Mouse (Mus musculus) forebrain, embryonic 14.5 days (tissue): ENCODE measurements around the gene Uap1. TPM values are rescaled to one million over a fixed set of nuclear protein-coding genes. Genes with fewer than 3 reads are reported as not detected.

Experiments used
- ATAC-seq: fragments of 200-750 bp; cut with Nextera tagmentation; 2 replicates; pipeline ENCODE4 v1.8.0; 2017; ENCODE audit warnings: mild to moderate bottlenecking, moderate library complexity
- DNase-seq: peaks from one replicate; pipeline ENCODE4 v3.0.0-alpha.2; 2015; ENCODE audit warnings: low spot score
- H3K27ac ChIP-seq: fragments of 300-500 bp; sonication (generic); 2 replicates; pipeline ENCODE4 v1.5.1; 2014; ENCODE audit warnings: low read depth, mild to moderate bottlenecking, control low read depth, low read length, moderate library complexity
- H3K27me3 ChIP-seq: fragments of 300-500 bp; sonication (generic); replicated peaks from 2 replicates; pipeline ENCODE4 v1.6.1; 2014; ENCODE audit warnings: low read length, control low read depth, mixed read lengths; ENCODE audit not compliant: control insufficient read depth, insufficient read depth
- H3K36me3 ChIP-seq: fragments of 300-500 bp; sonication (generic); 2 replicates; pipeline ENCODE4 v1.6.1; 2014; ENCODE audit warnings: low read length, control low read depth; ENCODE audit not compliant: control insufficient read depth, insufficient read depth
- H3K4me1 ChIP-seq: fragments of 300-500 bp; sonication (generic); 2 replicates; pipeline ENCODE4 v1.6.1; 2014; ENCODE audit warnings: antibody characterized with exemption, low read length, control low read depth; ENCODE audit not compliant: control insufficient read depth, insufficient read depth
- H3K4me2 ChIP-seq: fragments of 300-500 bp; sonication (generic); 2 replicates; pipeline ENCODE4 v1.6.1; 2014; ENCODE audit warnings: mild to moderate bottlenecking, control low read depth, low read length
- H3K4me3 ChIP-seq: fragments of 300-500 bp; sonication (generic); 2 replicates; pipeline ENCODE4 v1.5.1; 2014; ENCODE audit warnings: low read depth, low read length, control low read depth
- H3K9ac ChIP-seq: fragments of 300-500 bp; sonication (generic); 2 replicates; pipeline ENCODE4 v1.6.1; 2014; ENCODE audit warnings: mild to moderate bottlenecking, low read length, control low read depth, moderate library complexity
- H3K9me3 ChIP-seq: fragments of 300-500 bp; sonication (generic); replicated peaks from 2 replicates; pipeline ENCODE4 v1.6.1; 2016; ENCODE audit warnings: low read length, control low read depth, mixed read lengths; ENCODE audit not compliant: control insufficient read depth
- WGBS: fragments of 180-500 bp; shearing (Covaris S2); extraction: QIAGEN DNeasy Blood & Tissue Kit; methylation state at CpG from one replicate; pipeline ENCODE4 v1.1.7; 2014; 5-methylcytosine and 5-hydroxymethylcytosine counted together
- polyA plus RNA-seq: library from polyadenylated mRNA; unstranded; fragments of >200 nt; fragmentation: Nextera tagmentation; extraction: Ambion mirVana; gene quantifications from 2 replicates; pipeline ENCODE4 v1.2.1, GENCODE M21; 2014

Uap1 gene
- polyA plus RNA-seq, 1 experiment from 2014 or later = 57.9 TPM

- Histone ChIP-seq H3K27me3 (no peaks in the 10 kb centered on the region), H3K4me2 (no peak overlapping the region), H3K27ac (no peak overlapping the region), H3K4me1 (peaks cover 7% of the 10 kb centered on the region), H3K9me3 (no peaks in the 10 kb centered on the region), H3K9ac (no peak overlapping the region), H3K36me3 (no peaks in the 10 kb centered on the region), H3K4me3 (no peak overlapping the region)
- DNase-seq = no peak
- WGBS = 87% methylated on average over 8 of the region's 8 CpGs
- no peak for ATAC-seq
These were observed 2.0 kb upstream of the Uap1 start for GRCm38 (mm10) chr1:170176661-170177239.

- no peak overlapping the region for H3K9ac ChIP-seq
- no peak overlapping the region; the same call in 1 of the 2 replicates for H3K4me2 ChIP-seq
- H3K9me3 ChIP-seq = no peaks in the 10 kb centered on the region
- ATAC-seq (no peak), DNase-seq (no peak)
- no peaks in the 10 kb centered on the region for H3K27me3 ChIP-seq
- 58% methylated on average over 6 of the region's 6 CpGs for WGBS
- H3K4me3 ChIP-seq = no peak overlapping the region
- H3K4me1 ChIP-seq = peaks cover 7% of the 10 kb centered on the region
- no peaks in the 10 kb centered on the region for H3K36me3 ChIP-seq
- H3K27ac ChIP-seq = no peak overlapping the region
These were observed 1.1 kb upstream of the Uap1 start for GRCm38 (mm10) chr1:170175848-170176247.

DNA sequence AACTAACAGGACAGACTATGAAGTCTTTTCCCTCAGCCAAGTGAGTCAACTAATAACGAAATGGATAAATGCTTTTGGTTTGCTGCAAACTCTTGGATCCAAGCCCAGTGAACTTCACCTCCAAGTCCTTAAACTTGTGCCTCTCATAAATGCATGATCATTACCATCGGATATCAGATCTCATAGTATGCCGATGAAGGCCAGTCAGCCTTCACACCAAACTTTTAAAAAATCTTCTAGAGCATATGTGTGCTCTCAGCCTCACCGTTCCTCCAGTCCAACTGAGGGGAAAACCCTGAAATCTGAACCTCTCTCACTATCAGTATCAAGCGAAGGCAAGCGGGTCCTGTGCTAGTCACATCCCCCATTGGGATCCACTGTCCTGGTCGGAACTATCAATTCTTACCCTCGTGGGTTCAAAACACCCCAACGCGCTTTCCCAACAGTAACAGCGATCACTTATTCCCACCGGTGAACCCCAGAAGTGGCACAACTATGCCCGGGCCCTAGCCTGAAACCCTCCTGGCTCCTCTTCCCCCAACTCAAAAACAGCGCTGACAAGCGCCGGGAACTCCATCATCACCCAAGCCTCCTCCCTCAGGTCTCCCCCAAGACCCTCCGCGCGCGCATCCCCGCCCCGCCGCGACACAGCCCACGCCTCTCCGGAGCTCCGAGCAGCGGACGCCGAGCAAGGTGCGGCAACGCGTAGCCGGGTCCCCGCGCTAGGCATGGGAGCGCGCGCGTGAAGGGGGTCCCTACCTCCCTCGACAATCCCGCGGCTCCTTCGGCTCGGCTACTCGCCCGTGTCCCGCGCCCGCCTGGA lies 555 bp downstream of the Uap1 start:
- DNase-seq (no peak), ATAC-seq (peak; percentile 85)
- H3K27me3 ChIP-seq = no peaks in the 10 kb centered on the region
- peak overlapping the region; percentile 76 for H3K27ac ChIP-seq
- H3K9ac ChIP-seq = peak overlapping the region; percentile 82
- peak overlapping the region; percentile 76 for H3K4me2 ChIP-seq
- H3K4me3 ChIP-seq = peak overlapping the region; percentile 80
- H3K4me1 ChIP-seq = peaks cover 7% of the 10 kb centered on the region
- H3K9me3 ChIP-seq = no peaks in the 10 kb centered on the region
- no peaks in the 10 kb centered on the region for H3K36me3 ChIP-seq
- under 1% methylated on average over 45 of the region's 50 CpGs for WGBS

- no peak for ATAC-seq
- Histone ChIP-seq H3K4me1 (no peaks in the 10 kb centered on the region), H3K36me3 (peaks cover 12% of the 10 kb centered on the region), H3K27me3 (no peaks in the 10 kb centered on the region), H3K27ac (no peak overlapping the region), H3K9me3 (no peaks in the 10 kb centered on the region), H3K4me3 (no peak overlapping the region), H3K9ac (no peak overlapping the region), H3K4me2 (no peak overlapping the region)
- DNase-seq = no peak
- WGBS = 93% methylated on average over 6 of the region's 6 CpGs
These were observed 7.0 kb downstream of the Uap1 start for GRCm38 (mm10) chr1:170167781-170168180.

GRCm38 (mm10) chr1:170164913-170165312 lies 9.8 kb downstream of the Uap1 start:
- Histone ChIP-seq H3K4me2 (no peak overlapping the region), H3K4me1 (no peaks in the 10 kb centered on the region), H3K4me3 (no peak overlapping the region), H3K27ac (no peak overlapping the region), H3K9me3 (no peaks in the 10 kb centered on the region), H3K9ac (no peak overlapping the region), H3K36me3 (peaks cover 19% of the 10 kb centered on the region), H3K27me3 (no peaks in the 10 kb centered on the region)
- DNase-seq (no peak), ATAC-seq (no peak)
- 84% methylated on average over 3 of the region's 3 CpGs for WGBS

DNA sequence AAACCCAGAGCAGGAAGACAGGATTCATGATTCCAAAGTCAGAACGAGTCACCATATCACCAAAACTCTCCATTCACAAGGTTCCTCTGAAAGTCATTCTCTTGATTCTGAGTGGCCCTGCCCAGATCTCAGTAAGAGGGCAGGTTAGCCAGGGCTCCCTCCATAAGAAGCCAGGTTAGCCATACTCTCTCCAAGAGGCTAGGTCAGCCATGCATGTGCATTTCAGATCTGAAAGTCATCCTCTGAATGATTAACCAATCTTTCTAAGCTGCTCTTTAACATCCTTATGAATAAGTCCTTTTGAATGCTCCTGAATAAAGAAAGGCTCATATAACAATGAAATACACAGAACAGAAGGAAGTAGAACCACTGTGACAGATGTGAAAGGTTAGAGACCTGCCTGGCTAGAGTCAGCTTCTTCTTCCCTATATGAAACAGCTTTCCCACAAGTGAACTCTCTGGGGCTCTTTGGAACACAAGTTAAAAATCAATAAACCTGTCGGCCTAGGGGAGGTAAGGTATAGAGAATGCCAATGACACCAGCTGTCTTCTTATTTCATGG lies 10.6 kb downstream of the Uap1 start:
- WGBS = 86% methylated on average over 2 of the region's 2 CpGs
- ATAC-seq (no peak), DNase-seq (no peak)
- no peaks in the 10 kb centered on the region for H3K27me3 ChIP-seq
- no peaks in the 10 kb centered on the region for H3K9me3 ChIP-seq
- H3K27ac ChIP-seq = no peak overlapping the region
- H3K4me1 ChIP-seq = no peaks in the 10 kb centered on the region
- no peak overlapping the region for H3K9ac ChIP-seq
- H3K4me3 ChIP-seq = no peak overlapping the region
- H3K36me3 ChIP-seq = peaks cover 19% of the 10 kb centered on the region
- H3K4me2 ChIP-seq = no peak overlapping the region

DNA sequence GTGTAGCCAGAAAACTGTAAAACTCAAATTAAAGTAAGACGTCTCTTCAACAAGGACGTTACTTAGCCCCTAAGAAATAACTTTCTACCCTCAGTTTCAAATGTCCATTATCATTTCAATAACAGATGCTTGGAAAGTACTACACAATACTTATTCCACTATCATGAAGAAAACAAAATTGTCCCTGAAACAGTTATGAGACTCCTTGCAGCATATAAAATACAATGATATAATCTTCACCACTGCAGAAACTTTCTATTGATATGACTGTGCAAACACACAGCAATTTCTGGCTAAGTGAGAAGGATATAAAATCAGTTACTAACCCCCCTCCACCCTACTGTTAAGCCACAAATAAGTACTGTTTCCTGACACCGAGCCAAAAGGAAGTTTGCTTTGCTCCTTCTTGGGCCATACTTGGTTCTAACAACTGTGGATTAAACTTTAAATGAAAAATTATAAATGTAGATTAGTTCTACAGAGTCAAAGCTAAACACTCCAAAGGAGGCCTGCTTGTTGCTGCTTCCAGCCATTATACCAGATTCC lies 11.3 kb downstream of the Uap1 start:
- ATAC-seq = no peak
- Histone ChIP-seq H3K36me3 (peaks cover 22% of the 10 kb centered on the region), H3K4me2 (no peak overlapping the region), H3K9me3 (no peaks in the 10 kb centered on the region), H3K27ac (no peak overlapping the region), H3K27me3 (no peaks in the 10 kb centered on the region), H3K9ac (no peak overlapping the region), H3K4me1 (no peaks in the 10 kb centered on the region), H3K4me3 (no peak overlapping the region)
- DNase-seq = no peak
- 83% methylated on average over 3 of the region's 3 CpGs for WGBS

DNA sequence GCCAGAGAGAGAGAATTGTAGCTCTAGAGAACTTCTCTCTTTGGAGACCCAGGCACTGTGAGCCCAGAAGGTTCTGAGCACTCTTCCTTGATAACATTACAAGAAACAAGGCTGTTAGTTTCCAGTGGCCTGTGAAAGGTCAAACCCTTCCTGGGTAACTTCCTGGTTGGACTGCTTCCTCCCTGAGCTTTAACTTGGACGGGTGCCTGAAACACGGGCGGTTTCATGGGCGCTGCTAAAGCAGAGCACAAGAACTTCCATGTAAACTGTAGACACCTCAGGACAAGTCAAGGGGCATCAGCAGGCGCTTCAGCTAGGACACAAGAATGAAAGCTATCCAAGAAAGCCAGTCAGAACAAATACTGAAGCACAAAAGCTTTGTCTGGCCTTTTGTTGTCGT lies 12.9 kb downstream of the Uap1 start:
- peaks cover 29% of the 10 kb centered on the region for H3K36me3 ChIP-seq
- H3K27me3 ChIP-seq = no peaks in the 10 kb centered on the region
- H3K4me3 ChIP-seq = no peak overlapping the region
- H3K9ac ChIP-seq = no peak overlapping the region
- ATAC-seq (no peak), DNase-seq (no peak)
- no peak overlapping the region for H3K27ac ChIP-seq
- no peak overlapping the region for H3K4me2 ChIP-seq
- WGBS = 85% methylated on average over 6 of the region's 6 CpGs
- no peaks in the 10 kb centered on the region for H3K9me3 ChIP-seq
- H3K4me1 ChIP-seq = no peaks in the 10 kb centered on the region
